Mouse (Mus musculus) liver, embryonic 14.5 days (tissue): Measurements from ENCODE around the gene Dok4.

ENCODE experiments used
- CTCF ChIP-seq: IDR thresholded peaks from 2 replicates; pipeline ENCODE4 v1.5.1; 2016; ENCODE audit warnings: antibody characterized with exemption, low read depth, control low read depth
- EP300 ChIP-seq: IDR thresholded peaks from 2 replicates; pipeline ENCODE4 v1.6.1; 2016; ENCODE audit warnings: antibody characterized with exemption, low read depth

DNA sequence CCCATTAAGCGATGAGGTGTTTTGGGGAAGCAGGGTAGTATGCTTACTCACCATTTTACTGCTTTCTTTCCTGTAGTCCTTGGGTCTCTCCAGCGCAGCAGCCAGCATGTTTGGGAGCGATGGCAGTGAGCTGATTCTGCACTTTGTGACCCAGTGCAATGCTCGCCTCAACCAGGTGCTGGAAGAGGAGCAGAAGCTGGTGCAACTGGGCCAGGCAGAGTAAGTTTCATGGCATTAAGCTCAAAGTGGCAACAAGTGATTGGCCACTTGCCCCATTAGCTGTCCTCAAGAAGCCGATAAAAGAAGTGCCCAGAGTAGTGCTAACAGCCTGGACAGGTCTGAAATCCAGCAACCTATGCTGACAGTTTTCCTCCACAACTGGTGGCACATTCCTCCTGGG, 26.1 kb downstream of the Dok4 start:
- TF ChIP-seq CTCF (no peak), EP300 (no peak)
